Mouse (Mus musculus) lung, postnatal 0 days (tissue): Measurements from ENCODE around the gene Stmn3.

Experiments
- CTCF ChIP-seq: IDR thresholded peaks from 2 replicates; pipeline ENCODE4 v1.5.1; 2016; ENCODE audit warnings: antibody characterized with exemption, mild to moderate bottlenecking
- EP300 ChIP-seq: IDR thresholded peaks from 2 replicates; pipeline ENCODE4 v1.6.1; 2016; ENCODE audit warnings: antibody characterized with exemption, mild to moderate bottlenecking, control low read depth

DNA sequence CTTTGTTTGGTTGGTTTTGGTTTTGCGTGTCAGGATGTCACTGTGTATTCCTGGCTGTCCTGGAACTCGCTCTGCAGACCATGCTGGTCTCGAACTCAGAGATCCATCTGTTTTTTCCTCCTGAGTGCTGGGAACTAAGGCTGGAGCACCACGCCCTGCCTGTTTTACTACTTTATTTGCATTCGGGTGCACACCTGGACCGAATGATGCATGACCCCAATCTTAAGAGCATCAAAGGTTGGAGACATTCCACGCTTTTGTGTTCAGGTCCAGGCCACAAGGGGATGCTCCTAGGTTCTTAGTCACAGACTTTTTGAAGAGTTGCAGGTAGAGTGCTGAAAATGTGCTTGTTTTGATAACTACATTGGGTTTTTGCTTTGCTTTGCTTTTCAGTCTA, 5.8 kb upstream of the Stmn3 start:
- TF ChIP-seq CTCF (no peak), EP300 (no peak)
